Mouse (Mus musculus) intestine, embryonic 14.5 days (tissue): Measurements from ENCODE around the gene Grik4. TPM values are rescaled to one million over a fixed set of nuclear protein-coding genes. Genes with fewer than 3 reads are reported as not detected.

Experiments
- ATAC-seq: fragments of 200-750 bp; cut with Nextera tagmentation; replicated peaks from 2 replicates; pipeline ENCODE4 v1.8.0; 2017; ENCODE audit warnings: low read depth, moderate number of reproducible peaks, moderate TSS enrichment, moderate library complexity; ENCODE audit not compliant: low FRiP score, low TSS enrichment
- DNase-seq: peaks from one replicate; pipeline ENCODE4 v3.0.0-alpha.2; 2018; ENCODE audit warnings: low spot score
- H3K27ac ChIP-seq: fragments of 300-500 bp; sonication (generic); 2 replicates; pipeline ENCODE4 v1.5.1; 2014; ENCODE audit warnings: low read depth, mild to moderate bottlenecking, control low read depth
- H3K27me3 ChIP-seq: fragments of 300-500 bp; sonication (generic); replicated peaks from 2 replicates; pipeline ENCODE4 v1.6.1; 2014; ENCODE audit warnings: low read length, control low read depth; ENCODE audit not compliant: control insufficient read depth, insufficient read depth
- H3K36me3 ChIP-seq: fragments of 300-500 bp; sonication (generic); 2 replicates; pipeline ENCODE4 v1.6.1; 2014; ENCODE audit warnings: low read length, control low read depth; ENCODE audit not compliant: control insufficient read depth, insufficient read depth
- H3K4me1 ChIP-seq: fragments of 300-500 bp; sonication (generic); replicated peaks from 2 replicates; pipeline ENCODE4 v1.6.1; 2014; ENCODE audit warnings: low read length, control low read depth, mixed read lengths; ENCODE audit not compliant: control insufficient read depth, insufficient read depth
- H3K4me2 ChIP-seq: fragments of 300-500 bp; sonication (generic); 2 replicates; pipeline ENCODE4 v1.6.1; 2014; ENCODE audit warnings: low read length
- H3K4me3 ChIP-seq: fragments of 300-500 bp; sonication (generic); 2 replicates; pipeline ENCODE4 v1.5.1; 2014; ENCODE audit warnings: low read depth, low read length, control low read depth, mixed read lengths
- H3K9ac ChIP-seq: fragments of 300-500 bp; sonication (generic); 2 replicates; pipeline ENCODE4 v1.6.1; 2014; ENCODE audit warnings: mild to moderate bottlenecking, low read length
- H3K9me3 ChIP-seq: fragments of 300-500 bp; sonication (generic); 2 replicates; pipeline ENCODE4 v1.6.1; 2016; ENCODE audit warnings: low read length, control low read depth; ENCODE audit not compliant: control insufficient read depth
- WGBS: fragments of 180-500 bp; shearing (Covaris S2); extraction: QIAGEN DNeasy Blood & Tissue Kit; methylation state at CpG from one replicate; pipeline ENCODE4 v1.1.7; 2014; 5-methylcytosine and 5-hydroxymethylcytosine counted together
- polyA plus RNA-seq: library from polyadenylated mRNA; unstranded; fragments of >200 nt; fragmentation: Nextera tagmentation; extraction: Ambion mirVana; gene quantifications from 2 replicates; pipeline ENCODE4 v1.2.1, GENCODE M21; 2014

Grik4 gene
- polyA plus RNA-seq, 1 experiment from 2014 or later: 1.3 TPM

- Histone ChIP-seq H3K27ac (no peak overlapping the region), H3K4me2 (no peak overlapping the region), H3K9ac (no peak overlapping the region), H3K4me1 (no peaks in the 10 kb centered on the region), H3K4me3 (no peak overlapping the region), H3K36me3 (no peaks in the 10 kb centered on the region), H3K27me3 (no peaks in the 10 kb centered on the region), H3K9me3 (no peaks in the 10 kb centered on the region)
- 85% methylated on average over 3 of the region's 3 CpGs for WGBS
- DNase-seq: no peak
- no peak for ATAC-seq
Measured at GRCm38 (mm10) chr9:42504971-42505510, 439.3 kb downstream of the Grik4 start.

- H3K9me3 ChIP-seq: no peaks in the 10 kb centered on the region
- no peak overlapping the region for H3K27ac ChIP-seq
- 49% methylated on average over 11 of the region's 11 CpGs for WGBS
- H3K4me1 ChIP-seq: no peaks in the 10 kb centered on the region
- no peak for DNase-seq
- H3K4me3 ChIP-seq: no peak overlapping the region
- no peak for ATAC-seq
- no peak overlapping the region for H3K9ac ChIP-seq
- no peaks in the 10 kb centered on the region for H3K36me3 ChIP-seq
- H3K4me2 ChIP-seq: no peak overlapping the region
- H3K27me3 ChIP-seq: no peaks in the 10 kb centered on the region
Measured at GRCm38 (mm10) chr9:42504559-42504958, 439.7 kb downstream of the Grik4 start.

- no peaks in the 10 kb centered on the region for H3K9me3 ChIP-seq
- WGBS: 83% methylated on average over 4 of the region's 4 CpGs
- H3K27ac ChIP-seq: no peak overlapping the region
- no peak overlapping the region for H3K9ac ChIP-seq
- H3K27me3 ChIP-seq: no peaks in the 10 kb centered on the region
- no peaks in the 10 kb centered on the region for H3K4me1 ChIP-seq
- no peaks in the 10 kb centered on the region for H3K36me3 ChIP-seq
- DNase-seq (no peak), ATAC-seq (no peak)
- no peak overlapping the region for H3K4me2 ChIP-seq
- H3K4me3 ChIP-seq: no peak overlapping the region
Measured at GRCm38 (mm10) chr9:42503709-42504108, 440.6 kb downstream of the Grik4 start.

DNA sequence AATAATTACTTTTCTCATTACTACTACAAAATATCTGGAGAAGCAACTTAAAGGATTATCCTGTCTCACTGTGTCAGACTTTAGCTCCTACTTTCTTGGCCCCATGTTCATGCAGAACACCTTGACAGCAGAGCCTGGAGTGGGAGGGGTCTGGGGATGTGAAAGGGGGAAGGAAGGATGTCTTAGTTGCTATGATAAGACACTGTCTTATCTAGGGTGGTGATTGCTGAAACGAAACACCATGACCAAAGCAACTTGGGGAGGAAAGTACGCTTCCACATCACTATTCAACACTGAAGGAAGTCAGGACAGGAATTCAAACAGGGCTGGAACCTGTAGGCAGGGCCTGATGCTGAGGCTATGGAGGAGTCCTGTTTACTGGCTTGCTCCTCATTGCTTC lies 448.0 kb downstream of the Grik4 start:
- Histone ChIP-seq H3K27me3 (no peaks in the 10 kb centered on the region), H3K4me3 (no peak overlapping the region), H3K9me3 (peaks cover 9% of the 10 kb centered on the region), H3K9ac (no peak overlapping the region), H3K27ac (no peak overlapping the region), H3K36me3 (no peaks in the 10 kb centered on the region), H3K4me1 (no peaks in the 10 kb centered on the region), H3K4me2 (no peak overlapping the region)
- 82% methylated on average over 2 of the region's 2 CpGs for WGBS
- ATAC-seq: no peak
- no peak for DNase-seq

GRCm38 (mm10) chr9:42491780-42492179 lies 452.5 kb downstream of the Grik4 start:
- no peak overlapping the region for H3K27ac ChIP-seq
- no peak overlapping the region for H3K9ac ChIP-seq
- H3K4me2 ChIP-seq: no peak overlapping the region
- DNase-seq: no peak
- H3K36me3 ChIP-seq: no peaks in the 10 kb centered on the region
- 90% methylated on average over 9 of the region's 9 CpGs for WGBS
- no peaks in the 10 kb centered on the region for H3K4me1 ChIP-seq
- H3K4me3 ChIP-seq: no peak overlapping the region
- H3K9me3 ChIP-seq: peaks cover 4% of the 10 kb centered on the region
- H3K27me3 ChIP-seq: no peaks in the 10 kb centered on the region
- ATAC-seq: no peak

DNA sequence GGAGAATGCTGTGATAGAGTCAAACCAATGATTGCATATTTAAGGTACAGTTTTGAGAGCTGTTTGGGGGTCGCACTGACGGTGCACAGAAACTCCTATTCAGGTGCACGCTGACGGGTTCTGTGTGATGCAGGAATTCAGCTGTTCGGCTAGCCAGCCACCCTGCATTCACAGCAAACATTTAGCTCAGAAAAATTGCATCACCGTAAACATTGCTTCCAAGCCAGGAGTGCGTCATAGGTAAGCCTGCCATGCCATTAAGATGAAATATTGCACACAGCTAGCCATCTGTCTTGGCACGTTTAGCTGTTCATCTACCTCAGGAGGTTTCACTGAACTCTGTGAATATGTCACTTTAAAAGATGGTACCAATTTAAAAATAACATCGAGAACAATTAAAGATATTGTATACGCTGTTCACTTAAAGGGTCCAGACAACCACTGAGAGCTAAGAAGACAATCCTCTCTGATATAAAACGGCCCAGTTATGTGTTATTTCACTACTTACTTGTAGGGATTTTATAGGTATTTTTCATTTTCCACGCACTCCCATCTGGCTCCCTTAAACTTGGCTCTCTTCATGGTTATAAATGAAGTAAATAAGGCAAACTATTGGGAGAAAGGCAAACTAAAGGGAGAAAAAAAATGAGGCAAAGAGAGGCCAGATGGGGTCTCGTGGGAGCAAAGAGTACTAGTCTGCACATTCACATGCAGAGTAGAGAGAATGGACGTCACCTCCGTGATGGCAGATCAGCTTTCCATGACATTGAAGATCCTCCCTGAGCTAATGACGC lies 453.5 kb downstream of the Grik4 start:
- Histone ChIP-seq H3K4me2 (no peak overlapping the region), H3K36me3 (no peaks in the 10 kb centered on the region), H3K27ac (no peak overlapping the region), H3K9me3 (no peaks in the 10 kb centered on the region), H3K9ac (no peak overlapping the region), H3K4me1 (no peaks in the 10 kb centered on the region), H3K27me3 (no peaks in the 10 kb centered on the region), H3K4me3 (no peak overlapping the region)
- 78% methylated on average over 16 of the region's 16 CpGs for WGBS
- no peak for ATAC-seq
- no peak for DNase-seq

DNA sequence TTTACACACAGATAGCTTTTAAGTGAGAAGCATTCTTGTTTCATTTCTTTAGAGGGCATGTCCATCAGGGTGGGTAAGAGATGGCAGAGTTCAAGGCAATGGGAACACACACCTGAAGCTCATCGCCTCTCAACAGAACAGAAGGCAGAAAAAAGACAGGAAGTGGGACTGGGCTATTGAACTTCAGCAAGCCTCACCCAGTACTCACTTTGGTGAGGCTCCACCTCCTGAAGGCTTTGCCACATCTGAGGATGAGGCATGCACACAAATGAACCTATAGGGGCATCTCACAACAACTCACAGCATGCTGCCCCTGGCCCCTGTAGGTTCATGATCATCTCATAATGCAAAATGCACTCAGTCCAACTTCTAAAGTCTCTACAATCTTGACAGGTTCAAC lies 456.2 kb downstream of the Grik4 start:
- no peak for ATAC-seq
- DNase-seq: no peak
- no peak overlapping the region for H3K27ac ChIP-seq
- H3K4me1 ChIP-seq: no peaks in the 10 kb centered on the region
- no peak overlapping the region for H3K4me3 ChIP-seq
- no peak overlapping the region for H3K9ac ChIP-seq
- no peak overlapping the region for H3K4me2 ChIP-seq
- no peaks in the 10 kb centered on the region for H3K36me3 ChIP-seq
- 86% methylated on average over 1 of the region's 1 CpGs for WGBS
- H3K27me3 ChIP-seq: no peaks in the 10 kb centered on the region
- H3K9me3 ChIP-seq: no peaks in the 10 kb centered on the region

DNA sequence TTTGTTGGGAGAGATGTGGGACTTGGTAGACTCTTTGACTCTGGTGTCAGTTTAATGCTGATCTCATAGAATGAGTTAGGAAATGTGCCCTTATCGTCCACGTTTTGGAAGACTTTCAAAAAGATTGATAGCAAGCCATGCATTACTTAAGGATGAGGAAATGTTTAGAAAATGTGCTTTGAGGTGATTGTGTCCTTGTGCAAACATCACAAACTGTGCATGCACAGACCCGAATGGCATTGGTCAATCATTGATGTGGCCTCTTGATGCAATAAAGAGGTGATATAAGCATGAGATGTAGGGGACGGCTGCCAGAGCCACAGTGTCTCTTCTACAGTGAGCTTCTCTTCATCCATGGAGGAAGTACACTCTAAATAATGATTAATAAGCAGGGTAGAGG lies 457.4 kb downstream of the Grik4 start:
- H3K4me2 ChIP-seq: no peak overlapping the region
- H3K27me3 ChIP-seq: no peaks in the 10 kb centered on the region
- H3K9me3 ChIP-seq: no peaks in the 10 kb centered on the region
- no peak overlapping the region for H3K9ac ChIP-seq
- WGBS: 58% methylated on average over 4 of the region's 4 CpGs
- H3K27ac ChIP-seq: no peak overlapping the region
- DNase-seq: no peak
- H3K4me3 ChIP-seq: no peak overlapping the region
- no peaks in the 10 kb centered on the region for H3K4me1 ChIP-seq
- no peaks in the 10 kb centered on the region for H3K36me3 ChIP-seq
- ATAC-seq: peak; percentile 43; the same call in 1 of the 2 replicates

GRCm38 (mm10) chr9:42484667-42485066 lies 459.6 kb downstream of the Grik4 start:
- no peak overlapping the region for H3K4me2 ChIP-seq
- no peaks in the 10 kb centered on the region for H3K36me3 ChIP-seq
- no peaks in the 10 kb centered on the region for H3K4me1 ChIP-seq
- WGBS: 94% methylated on average over 1 of the region's 1 CpGs
- no peaks in the 10 kb centered on the region for H3K9me3 ChIP-seq
- no peak for ATAC-seq
- DNase-seq: no peak
- no peak overlapping the region for H3K4me3 ChIP-seq
- no peak overlapping the region for H3K27ac ChIP-seq
- H3K9ac ChIP-seq: no peak overlapping the region
- no peaks in the 10 kb centered on the region for H3K27me3 ChIP-seq
